Mouse (Mus musculus) limb, embryonic 12.5 days (tissue): ENCODE measurements around the gene Olfr584. TPM values are rescaled to one million over a fixed set of nuclear protein-coding genes. Genes with fewer than 3 reads are reported as not detected.

Experiments used
- ATAC-seq: fragments of 200-750 bp; cut with Nextera tagmentation; 2 replicates; pipeline ENCODE4 v1.8.0; 2017; ENCODE audit warnings: low read depth, moderate TSS enrichment; ENCODE audit not compliant: insufficient number of reproducible peaks, insufficient read depth, low FRiP score, low TSS enrichment
- H3K27ac ChIP-seq: fragments of 300-500 bp; sonication (generic); 2 replicates; pipeline ENCODE4 v1.5.1; 2016; ENCODE audit warnings: mild to moderate bottlenecking, moderate library complexity
- H3K27me3 ChIP-seq: fragments of 300-500 bp; sonication (generic); 2 replicates; pipeline ENCODE4 v1.6.1; 2016; ENCODE audit warnings: mild to moderate bottlenecking, moderate library complexity
- H3K36me3 ChIP-seq: fragments of 300-500 bp; sonication (generic); 2 replicates; pipeline ENCODE4 v1.6.1; 2016; ENCODE audit warnings: mild to moderate bottlenecking, moderate library complexity
- H3K4me1 ChIP-seq: fragments of 300-500 bp; sonication (generic); replicated peaks from 2 replicates; pipeline ENCODE4 v1.6.1; 2016
- H3K4me2 ChIP-seq: fragments of 300-500 bp; sonication (generic); 2 replicates; pipeline ENCODE4 v1.6.1; 2016; ENCODE audit warnings: mild to moderate bottlenecking, moderate library complexity
- H3K4me3 ChIP-seq: fragments of 300-500 bp; sonication (generic); replicated peaks from 2 replicates; pipeline ENCODE4 v1.5.1; 2016; ENCODE audit warnings: mild to moderate bottlenecking
- H3K9ac ChIP-seq: fragments of 300-500 bp; sonication (generic); replicated peaks from 2 replicates; pipeline ENCODE4 v1.6.1; 2016; ENCODE audit warnings: mild to moderate bottlenecking, moderate library complexity
- H3K9me3 ChIP-seq: fragments of 300-500 bp; sonication (generic); 2 replicates; pipeline ENCODE4 v1.6.1; 2016; ENCODE audit warnings: mild to moderate bottlenecking, moderate library complexity
- WGBS: fragments of 180-500 bp; shearing (Covaris S2); methylation state at CpG from one replicate; pipeline ENCODE4 v1.1.7; 2016; 5-methylcytosine and 5-hydroxymethylcytosine counted together
- polyA plus RNA-seq: library from polyadenylated mRNA; unstranded; fragments of >200 nt; fragmentation: Nextera tagmentation; extraction: Ambion mirVana; gene quantifications from 2 replicates; pipeline ENCODE4 v1.2.1, GENCODE M21; 2016

Olfr584 gene
- not detected in 2 replicates for polyA plus RNA-seq

DNA sequence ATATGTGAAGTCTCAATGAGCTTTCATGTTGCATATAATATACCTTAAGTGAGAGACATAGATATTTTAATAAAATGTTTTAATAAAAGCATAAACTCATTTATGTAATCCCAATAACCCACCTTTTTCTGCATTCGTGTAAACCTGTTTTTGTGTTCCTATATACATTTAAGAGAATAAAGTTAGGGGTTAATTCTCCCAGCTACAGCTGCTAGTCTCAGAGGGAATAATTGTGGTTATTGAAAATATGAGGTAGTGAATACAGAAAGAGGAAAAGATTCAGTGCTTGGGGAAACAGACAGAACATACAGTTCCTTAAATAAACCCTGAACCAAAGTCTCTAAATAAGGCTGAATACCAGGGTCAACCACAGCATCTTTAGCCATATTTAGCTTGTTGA is at the start of gene Olfr584:
TSS of gene Olfr584 (plus strand) at position 301 of the 400 bp plus-strand sequence.
- H3K4me2 ChIP-seq = no peak within 1 kb of the TSS
- no peak within 1 kb of the TSS for H3K9ac ChIP-seq
- H3K4me3 ChIP-seq = no peak within 1 kb of the TSS
- H3K9me3 ChIP-seq = peaks cover 18% of the 10 kb centered on the region; the same call in 1 of the 2 replicates
- no peak for ATAC-seq
- WGBS = 77% methylated on average over 1 of the region's 1 CpGs
- no peaks in the 10 kb centered on the region for H3K4me1 ChIP-seq
- H3K27me3 ChIP-seq = no peaks in the 10 kb centered on the region
- H3K27ac ChIP-seq = no peak within 1 kb of the TSS
- H3K36me3 ChIP-seq = no peaks in the 10 kb centered on the region

DNA sequence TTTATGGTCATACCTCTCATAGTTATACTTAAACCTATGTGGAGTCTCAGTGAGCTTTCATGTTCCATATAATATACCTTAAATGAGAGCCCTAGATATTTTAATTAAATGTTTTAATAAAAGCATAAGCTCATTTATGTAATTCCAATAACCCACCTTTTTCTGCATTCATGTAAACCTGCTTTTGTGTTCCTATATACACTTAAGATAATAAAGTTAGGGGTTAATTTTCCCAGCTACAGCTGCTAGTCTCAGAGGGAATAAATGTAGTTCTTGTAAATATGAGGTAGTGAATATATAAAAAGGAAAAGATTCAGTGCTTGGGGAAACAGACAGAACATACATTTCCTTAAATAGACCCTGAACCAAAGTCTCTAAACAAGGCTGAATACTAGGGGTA is 44.0 kb upstream of the Olfr584 start, which contains the start of gene Olfr582:
TSS of gene Olfr582 (plus strand) at position 301 of the 400 bp plus-strand sequence.
- Histone ChIP-seq H3K36me3 (no peaks in the 10 kb centered on the region), H3K9me3 (no peaks in the 10 kb centered on the region), H3K27ac (no peak within 1 kb of the TSS), H3K4me1 (no peaks in the 10 kb centered on the region), H3K27me3 (no peaks in the 10 kb centered on the region), H3K4me3 (no peak within 1 kb of the TSS), H3K4me2 (no peak within 1 kb of the TSS), H3K9ac (no peak within 1 kb of the TSS)
- no peak for ATAC-seq

DNA sequence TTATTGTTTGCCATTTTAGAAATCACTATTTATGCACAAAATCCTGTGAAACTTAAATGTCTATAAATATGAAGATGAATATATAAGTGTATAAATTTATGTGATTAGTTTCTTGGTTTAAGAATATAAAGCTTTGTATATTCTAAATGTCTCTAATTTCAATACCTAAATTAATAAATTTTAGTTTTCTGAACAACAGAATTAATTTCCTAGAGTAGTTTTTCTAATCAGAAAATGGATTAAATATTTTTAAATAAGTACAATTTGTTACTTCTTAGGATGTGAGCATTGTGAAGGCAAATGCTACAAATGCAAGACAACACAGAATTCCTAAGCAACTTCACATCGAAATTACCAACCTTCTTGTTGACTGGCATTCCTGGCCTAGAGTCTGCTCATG is 30.7 kb upstream of the Olfr584 start, which contains the start of gene Olfr583:
TSS of gene Olfr583 (plus strand) at position 301 of the 400 bp plus-strand sequence.
- 83% methylated on average over 1 of the region's 1 CpGs for WGBS

DNA sequence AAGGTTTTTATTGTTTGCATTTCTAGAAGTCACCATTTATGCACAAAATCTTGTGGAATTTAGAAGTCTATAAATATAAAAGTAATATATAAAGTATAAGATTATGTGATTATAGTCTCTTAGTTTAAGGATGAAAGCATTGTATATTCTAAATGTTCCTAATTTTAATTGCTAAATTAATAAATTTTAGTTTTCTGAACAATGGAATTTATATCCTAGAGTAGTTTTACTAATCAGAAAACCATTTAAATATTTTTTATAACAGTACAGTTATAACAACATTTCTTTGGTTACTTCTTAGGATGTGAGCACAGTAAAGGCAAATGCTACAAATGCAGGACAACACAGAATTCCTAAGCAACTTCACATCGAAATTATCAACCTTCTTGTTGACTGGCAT is 15.7 kb downstream of the Olfr584 start, which contains the start of gene Olfr585:
TSS of gene Olfr585 (plus strand) at position 301 of the 400 bp plus-strand sequence.
- Histone ChIP-seq H3K36me3 (no peaks in the 10 kb centered on the region), H3K4me1 (no peaks in the 10 kb centered on the region), H3K9me3 (no peaks in the 10 kb centered on the region), H3K4me3 (no peak within 1 kb of the TSS), H3K9ac (no peak within 1 kb of the TSS), H3K27me3 (no peaks in the 10 kb centered on the region), H3K27ac (no peak within 1 kb of the TSS), H3K4me2 (no peak within 1 kb of the TSS)
- ATAC-seq = no peak
- WGBS = 81% methylated on average over 1 of the region's 1 CpGs

More for the DNA sequence above, 30.7 kb upstream of the Olfr584 start, which contains the start of gene Olfr583:
- ATAC-seq = no peak
- Histone ChIP-seq H3K9ac (no peak within 1 kb of the TSS), H3K4me2 (no peak within 1 kb of the TSS), H3K9me3 (no peaks in the 10 kb centered on the region), H3K4me3 (no peak within 1 kb of the TSS), H3K27me3 (no peaks in the 10 kb centered on the region), H3K4me1 (no peaks in the 10 kb centered on the region), H3K36me3 (no peaks in the 10 kb centered on the region), H3K27ac (no peak within 1 kb of the TSS)

DNA sequence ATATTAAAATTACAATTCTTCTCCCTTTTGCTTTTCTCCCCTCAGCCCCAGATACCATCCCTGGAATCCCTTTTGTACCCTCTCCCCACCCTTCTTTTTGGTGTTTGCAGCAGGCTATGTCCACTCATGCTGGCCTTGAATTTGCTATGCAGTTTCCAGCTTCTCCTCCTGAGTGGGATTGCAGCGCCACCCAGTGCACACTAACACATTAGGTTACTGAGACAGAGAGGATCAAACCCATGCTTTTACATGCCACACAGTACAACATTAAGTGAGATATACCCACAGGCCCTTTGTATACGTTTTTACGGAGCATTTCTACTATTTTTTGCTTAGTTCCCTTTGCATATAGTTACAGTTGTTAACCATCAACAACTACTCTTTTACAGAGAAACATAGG is 37.7 kb downstream of the Olfr584 start:
- WGBS = 46% methylated on average over 3 of the region's 3 CpGs

DNA sequence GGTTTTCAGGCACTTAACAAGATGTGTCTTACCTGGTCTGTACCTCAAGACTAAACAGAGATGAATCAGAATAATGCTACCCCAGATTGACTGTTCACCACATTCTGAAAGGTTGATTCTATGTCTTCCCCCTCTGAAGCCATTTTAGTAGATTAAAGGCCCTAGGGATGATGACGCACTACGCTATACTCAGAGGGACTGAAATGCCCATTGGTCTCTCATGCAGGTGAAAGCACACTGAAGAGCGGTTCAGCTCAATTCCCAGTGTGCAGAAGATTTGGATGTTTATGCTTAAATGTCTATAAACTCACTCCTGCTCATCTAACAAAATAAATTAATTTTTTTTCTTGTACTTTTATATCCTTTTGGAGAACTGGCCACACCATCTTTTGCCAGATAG is 43.9 kb downstream of the Olfr584 start, which contains the start of gene Olfr586:
TSS of gene Olfr586 (minus strand) at position 101 of the 400 bp plus-strand sequence.
- H3K9me3 ChIP-seq = no peaks in the 10 kb centered on the region
- no peak within 1 kb of the TSS for H3K4me3 ChIP-seq
- no peaks in the 10 kb centered on the region for H3K4me1 ChIP-seq
- no peak within 1 kb of the TSS for H3K27ac ChIP-seq
- no peak within 1 kb of the TSS for H3K9ac ChIP-seq
- no peak within 1 kb of the TSS for H3K4me2 ChIP-seq
- ATAC-seq = no peak
- no peaks in the 10 kb centered on the region for H3K36me3 ChIP-seq
- H3K27me3 ChIP-seq = no peaks in the 10 kb centered on the region
- 87% methylated on average over 3 of the region's 3 CpGs for WGBS

More for the DNA sequence above, 37.7 kb downstream of the Olfr584 start:
- no peak overlapping the region for H3K4me3 ChIP-seq
- H3K27me3 ChIP-seq = no peaks in the 10 kb centered on the region
- H3K4me1 ChIP-seq = no peaks in the 10 kb centered on the region
- H3K27ac ChIP-seq = no peak overlapping the region
- H3K9me3 ChIP-seq = no peaks in the 10 kb centered on the region
- no peak overlapping the region for H3K9ac ChIP-seq
- no peak overlapping the region for H3K4me2 ChIP-seq
- ATAC-seq = no peak
- H3K36me3 ChIP-seq = no peaks in the 10 kb centered on the region

Other genes with a start within 250 kb of the Olfr584 start
- gene Olfr566, start 223.1 kb upstream of the Olfr584 start, polyA plus RNA-seq = not detected in 2 replicates
- not detected in 2 replicates for gene Olfr568, start 204.8 kb upstream of the Olfr584 start, polyA plus RNA-seq
- not detected in 2 replicates for gene Olfr569, start 191.0 kb upstream of the Olfr584 start, polyA plus RNA-seq
- gene Olfr570, start 187.3 kb upstream of the Olfr584 start, polyA plus RNA-seq = not detected in 2 replicates
- not detected in 2 replicates for gene Olfr571, start 164.3 kb upstream of the Olfr584 start, polyA plus RNA-seq
- not detected in 2 replicates for gene Olfr572, start 157.5 kb upstream of the Olfr584 start, polyA plus RNA-seq
- not detected in 2 replicates for gene Olfr573-ps1, start 139.3 kb upstream of the Olfr584 start, polyA plus RNA-seq
- not detected in 2 replicates for gene Olfr574, start 133.4 kb upstream of the Olfr584 start, polyA plus RNA-seq
- not detected in 2 replicates for gene Olfr575, start 123.1 kb upstream of the Olfr584 start, polyA plus RNA-seq
- gene Olfr576, start 119.2 kb upstream of the Olfr584 start, polyA plus RNA-seq = not detected in 2 replicates
- gene Olfr577, start 105.9 kb upstream of the Olfr584 start, polyA plus RNA-seq = not detected in 2 replicates
- gene Olfr578, start 92.6 kb upstream of the Olfr584 start, polyA plus RNA-seq = not detected in 2 replicates
- not detected in 2 replicates for gene Olfr582, start 43.9 kb upstream of the Olfr584 start, polyA plus RNA-seq
- not detected in 2 replicates for gene Olfr583, start 30.6 kb upstream of the Olfr584 start, polyA plus RNA-seq
- not detected in 2 replicates for gene Olfr585, start 15.8 kb downstream of the Olfr584 start, polyA plus RNA-seq
- not detected in 2 replicates for gene Olfr586, start 43.8 kb downstream of the Olfr584 start, polyA plus RNA-seq
- gene Olfr588-ps1, start 59.0 kb downstream of the Olfr584 start, polyA plus RNA-seq = not detected in 2 replicates
- gene Olfr589, start 74.5 kb downstream of the Olfr584 start, polyA plus RNA-seq = not detected in 2 replicates
- gene Olfr591, start 96.5 kb downstream of the Olfr584 start, polyA plus RNA-seq = not detected in 2 replicates
- gene Olfr592, start 102.9 kb downstream of the Olfr584 start, polyA plus RNA-seq = not detected in 2 replicates
- not detected in 2 replicates for gene Olfr593, start 130.0 kb downstream of the Olfr584 start, polyA plus RNA-seq
- gene Olfr594, start 135.1 kb downstream of the Olfr584 start, polyA plus RNA-seq = not detected in 2 replicates
- gene Usp17ld, start 170.6 kb downstream of the Olfr584 start, polyA plus RNA-seq = not detected in 2 replicates
- gene Olfr596, start 223.8 kb downstream of the Olfr584 start, polyA plus RNA-seq = not detected in 2 replicates
- not detected in 2 replicates for gene Olfr597, start 234.4 kb downstream of the Olfr584 start, polyA plus RNA-seq
- not detected in 2 replicates for gene Olfr598, start 241.7 kb downstream of the Olfr584 start, polyA plus RNA-seq